Mouse (Mus musculus): ENCODE measurements around the gene Sgcd.

The Sgcd gene

GRCm38 (mm10) chr11:47149607-47150006 is 839.2 kb downstream of the Sgcd start:
- in situ Hi-C loops (cut with MboI, MseI), result no loop called here

- in situ Hi-C loops (cut with MboI, MseI), result no loop called here
Observed at GRCm38 (mm10) chr11:47139867-47140266, 848.9 kb downstream of the Sgcd start.

- in situ Hi-C loops (cut with MboI, MseI), result no loop called here
Observed at GRCm38 (mm10) chr11:47139271-47139670, 849.5 kb downstream of the Sgcd start.

GRCm38 (mm10) chr11:47132410-47132809 is 856.4 kb downstream of the Sgcd start:
- in situ Hi-C loops (cut with MboI, MseI), result no loop called here

GRCm38 (mm10) chr11:47130432-47130831 is 858.3 kb downstream of the Sgcd start:
- in situ Hi-C loops (cut with MboI, MseI), result no loop called here

GRCm38 (mm10) chr11:47129992-47130391 is 858.8 kb downstream of the Sgcd start:
- in situ Hi-C loops (cut with MboI, MseI), result no loop called here

- in situ Hi-C loops (cut with MboI, MseI), result no loop called here
Observed at GRCm38 (mm10) chr11:47129166-47129565, 859.6 kb downstream of the Sgcd start.

- in situ Hi-C loops (cut with MboI, MseI), result no loop called here
Observed at GRCm38 (mm10) chr11:47128331-47128730, 860.4 kb downstream of the Sgcd start.

GRCm38 (mm10) chr11:47120874-47121273 is 867.9 kb downstream of the Sgcd start:
- in situ Hi-C loops (cut with MboI, MseI), result no loop called here

GRCm38 (mm10) chr11:47117896-47118295 is 870.9 kb downstream of the Sgcd start:
- in situ Hi-C loops (cut with MboI, MseI), result no loop called here

GRCm38 (mm10) chr11:47114366-47114765 is 874.4 kb downstream of the Sgcd start:
- in situ Hi-C loops (cut with MboI, MseI), result no loop called here

GRCm38 (mm10) chr11:47113081-47113480 is 875.7 kb downstream of the Sgcd start:
- in situ Hi-C loops (cut with MboI, MseI), result no loop called here

GRCm38 (mm10) chr11:47110314-47110713 is 878.5 kb downstream of the Sgcd start:
- in situ Hi-C loops (cut with MboI, MseI), result no loop called here

- in situ Hi-C loops (cut with MboI, MseI), result no loop called here
Observed at GRCm38 (mm10) chr11:47107661-47108060, 881.1 kb downstream of the Sgcd start.

- in situ Hi-C loops (cut with MboI, MseI), result no loop called here
Observed at GRCm38 (mm10) chr11:47093296-47093912, 895.4 kb downstream of the Sgcd start.

- in situ Hi-C loops (cut with MboI, MseI), result no loop called here
Observed at GRCm38 (mm10) chr11:47082517-47082916, 906.3 kb downstream of the Sgcd start.

GRCm38 (mm10) chr11:47073538-47073937 is 915.2 kb downstream of the Sgcd start:
- in situ Hi-C loops (cut with MboI, MseI), result no loop called here

GRCm38 (mm10) chr11:47071161-47071560 is 917.6 kb downstream of the Sgcd start:
- in situ Hi-C loops (cut with MboI, MseI), result no loop called here

GRCm38 (mm10) chr11:47069769-47070384 is 918.9 kb downstream of the Sgcd start:
- in situ Hi-C loops (cut with MboI, MseI), result no loop called here

- in situ Hi-C loops (cut with MboI, MseI), result no loop called here
Observed at GRCm38 (mm10) chr11:47063690-47064089, 925.1 kb downstream of the Sgcd start.

GRCm38 (mm10) chr11:47050390-47050789 is 938.4 kb downstream of the Sgcd start:
- in situ Hi-C loops (cut with MboI, MseI), result no loop called here

- in situ Hi-C loops (cut with MboI, MseI), result no loop called here
Observed at GRCm38 (mm10) chr11:47049756-47050155, 939.0 kb downstream of the Sgcd start.

- in situ Hi-C loops (cut with MboI, MseI), result no loop called here
Observed at GRCm38 (mm10) chr11:47032318-47032717, 956.5 kb downstream of the Sgcd start.

- in situ Hi-C loops (cut with MboI, MseI), result no loop called here
Observed at GRCm38 (mm10) chr11:47020874-47021273, 967.9 kb downstream of the Sgcd start.

All from T-helper 2 cell (primary cell).